Mouse (Mus musculus): Measurements from ENCODE around the gene Atp10a.

Gene Atp10a

GRCm38 (mm10) chr7:58742648-58743047 lies 86.7 kb downstream of the Atp10a start:
- DNase-seq: no peak

DNA sequence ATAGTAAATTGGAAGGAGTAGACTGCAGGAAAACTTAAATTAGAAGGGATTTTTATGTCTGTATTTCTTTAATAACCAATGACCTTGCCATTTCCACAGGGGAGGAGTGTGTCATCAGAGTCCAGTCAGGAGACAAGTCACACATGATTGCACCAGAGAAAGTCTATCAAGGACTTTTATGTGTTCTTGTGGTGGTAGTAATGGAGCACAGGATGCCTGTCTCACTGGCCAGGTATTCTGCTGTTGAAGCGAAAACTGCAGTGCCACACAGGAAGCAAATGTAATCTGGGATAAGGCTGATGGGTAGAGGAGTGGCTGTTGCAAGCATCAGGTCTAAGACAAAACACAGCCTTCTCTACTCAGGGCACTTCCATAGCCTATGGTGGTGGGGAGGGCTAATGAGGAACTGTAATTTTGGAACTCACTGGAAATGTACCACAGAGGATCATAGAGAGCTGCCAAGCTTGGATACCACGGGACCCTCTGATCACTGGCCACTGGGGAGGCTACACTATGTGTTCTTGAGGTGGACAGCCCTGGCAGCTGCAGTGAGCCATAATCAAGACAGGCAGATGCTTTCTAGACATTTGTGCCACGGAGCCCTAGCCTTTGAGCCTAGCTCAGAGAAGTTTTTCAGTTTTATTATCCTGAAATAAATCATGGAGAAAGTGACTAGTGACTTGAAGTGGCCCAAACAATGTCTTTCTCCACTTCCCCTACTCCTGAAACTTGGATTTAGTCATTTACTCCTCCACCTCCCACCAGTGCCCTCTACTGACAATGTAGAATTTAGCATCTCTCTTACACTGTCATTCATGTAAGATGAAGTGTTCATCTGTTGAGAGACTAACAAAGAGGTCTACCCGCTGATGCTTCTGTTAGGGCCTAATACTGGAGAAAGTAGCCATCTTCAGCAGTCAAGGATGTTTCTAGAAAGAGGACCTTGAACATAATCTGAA lies 87.7 kb downstream of the Atp10a start:
- DNase-seq: no peak

DNA sequence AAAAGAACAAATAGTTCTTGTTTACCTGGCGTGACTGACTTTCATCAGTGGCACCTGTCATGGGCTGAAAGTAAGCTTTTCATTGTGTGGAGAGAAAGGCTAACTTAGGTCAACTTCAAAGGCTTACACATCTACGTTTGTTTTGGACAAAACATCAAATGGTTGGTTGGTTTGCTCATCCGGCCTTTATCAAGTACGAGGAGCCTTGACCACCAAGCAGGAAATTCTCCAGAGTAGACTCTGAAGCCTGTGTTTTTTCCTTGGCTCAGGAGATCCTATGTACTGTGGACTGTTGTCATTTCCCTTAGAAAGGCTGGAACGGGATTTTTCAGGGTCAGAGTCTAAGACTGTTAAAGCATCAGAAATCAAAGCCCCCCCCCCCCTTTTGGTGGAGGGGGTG lies 90.9 kb downstream of the Atp10a start:
- no peak for DNase-seq

- DNase-seq: no peak
These were observed 94.1 kb downstream of the Atp10a start for GRCm38 (mm10) chr7:58749904-58750612.

- no peak for DNase-seq
These were observed 96.1 kb downstream of the Atp10a start for GRCm38 (mm10) chr7:58752041-58752440.

DNA sequence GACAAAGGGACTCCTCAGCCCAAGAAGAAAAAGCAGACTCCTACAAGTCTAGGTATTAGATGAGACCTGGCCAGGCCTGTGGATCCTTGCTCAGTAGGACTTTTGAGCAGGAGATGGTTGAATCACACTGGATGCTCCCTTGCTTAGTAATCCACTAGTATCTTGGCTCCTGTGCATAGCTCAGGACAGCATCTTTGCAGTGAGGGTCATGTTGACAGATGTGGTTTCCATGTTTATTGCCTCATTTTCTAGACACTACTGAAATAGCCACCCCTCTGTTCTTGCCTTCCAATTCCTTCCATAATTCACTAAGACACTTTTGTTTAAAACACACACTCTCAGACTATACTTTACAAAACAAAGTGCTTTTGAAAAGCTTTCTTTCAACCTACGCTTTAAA lies 98.1 kb downstream of the Atp10a start:
- no peak for DNase-seq

- DNase-seq: no peak
These were observed 98.6 kb downstream of the Atp10a start for GRCm38 (mm10) chr7:58754536-58754935.

DNA sequence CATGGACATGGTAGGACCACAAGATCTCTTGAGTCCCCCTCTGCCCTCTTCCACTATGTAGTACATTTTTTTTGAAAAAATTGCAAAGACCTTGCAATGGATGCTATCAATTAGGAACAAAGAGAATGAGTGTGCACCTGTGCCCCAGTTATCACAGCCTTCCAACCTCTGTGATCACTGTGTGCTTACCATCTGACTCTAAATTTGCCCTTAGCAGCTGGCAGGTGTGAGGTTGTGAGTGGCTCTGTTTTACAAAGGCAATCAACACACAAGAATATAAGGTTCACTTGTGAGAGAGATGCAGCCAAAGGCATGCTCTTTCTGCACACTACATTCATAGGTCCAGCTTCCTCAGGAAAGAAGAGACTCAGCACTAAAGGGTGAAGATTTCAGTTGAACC lies 99.1 kb downstream of the Atp10a start:
- no peak for DNase-seq

DNA sequence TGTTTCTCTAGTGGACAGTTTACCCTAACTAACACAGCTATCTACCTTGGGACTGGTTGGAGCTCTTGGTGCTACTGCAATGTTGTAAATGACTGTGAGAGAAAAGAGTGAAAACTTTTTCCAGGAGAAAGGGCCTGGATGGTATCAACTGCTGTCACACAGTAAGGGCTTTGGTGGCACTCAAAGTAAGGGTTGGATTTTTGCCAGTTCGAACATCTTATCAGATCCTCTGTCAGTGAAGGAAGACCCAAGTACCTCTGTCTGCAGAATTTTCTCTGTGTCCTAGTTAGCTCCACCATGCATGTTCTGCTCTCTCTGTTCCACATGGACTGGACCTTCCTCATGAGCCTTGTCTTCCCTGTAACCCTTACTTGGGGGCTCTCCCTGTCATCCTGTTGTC lies 99.9 kb downstream of the Atp10a start:
- no peak for DNase-seq

DNA sequence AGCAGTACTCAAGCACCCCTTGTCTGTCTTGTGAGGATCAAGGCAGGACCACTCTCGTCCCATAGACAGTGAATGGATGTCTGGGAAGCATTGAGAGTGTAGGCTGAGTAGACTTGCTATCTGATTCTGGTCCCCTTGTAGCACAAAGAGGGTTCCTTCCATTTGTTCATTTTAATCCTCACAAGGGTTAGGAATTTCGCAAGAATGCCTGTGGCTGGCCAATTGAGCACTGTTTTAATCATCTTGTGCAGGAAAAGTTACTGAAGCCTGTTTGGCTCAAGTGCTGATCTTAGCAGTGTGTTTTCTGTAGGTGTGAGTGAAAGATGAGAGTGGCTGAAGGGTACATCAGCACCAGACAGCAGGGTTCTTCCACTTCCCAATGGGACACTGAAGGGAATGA lies 101.4 kb downstream of the Atp10a start:
- no peak for DNase-seq

DNA sequence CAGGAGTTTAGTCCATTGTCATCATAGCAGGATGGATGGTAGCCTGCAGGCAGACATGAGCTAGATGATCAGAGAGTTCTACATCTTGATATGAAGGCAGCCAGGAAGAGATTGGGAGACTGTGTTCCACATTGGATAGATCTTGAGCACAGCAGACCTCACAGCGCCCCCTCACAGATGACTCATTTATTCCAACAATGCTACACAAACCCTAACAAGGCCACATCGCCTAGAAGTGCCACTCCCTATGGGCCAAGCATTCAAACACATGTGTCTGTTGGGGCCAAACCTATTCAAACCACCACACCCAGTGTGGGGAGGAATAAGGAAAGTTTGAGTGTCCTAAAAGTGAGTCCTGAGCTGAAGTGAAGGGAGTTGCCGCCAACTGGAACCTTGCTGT lies 102.4 kb downstream of the Atp10a start:
- no peak for DNase-seq

- no peak for DNase-seq
These were observed 103.3 kb downstream of the Atp10a start for GRCm38 (mm10) chr7:58759265-58759664.

DNA sequence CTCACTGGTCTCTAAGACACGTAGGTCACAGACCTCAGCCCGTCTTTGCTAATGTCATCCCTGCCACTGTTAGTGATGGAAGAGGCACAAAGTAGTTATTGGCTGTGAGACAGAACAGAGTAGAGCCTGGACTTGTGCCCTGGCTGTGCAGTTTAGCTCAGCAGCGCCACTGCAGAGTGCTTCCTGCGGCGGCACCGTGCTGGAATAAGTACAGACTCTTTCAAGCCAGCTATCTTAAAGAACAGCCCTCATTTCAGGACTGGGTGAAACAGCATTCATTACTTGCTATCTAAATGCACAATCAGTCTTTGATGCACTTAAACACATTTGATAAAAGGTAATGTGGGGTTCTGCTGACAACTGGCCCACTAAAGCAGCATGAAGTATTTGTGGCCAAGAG lies 111.3 kb downstream of the Atp10a start:
- peak; percentile 16 for DNase-seq

DNA sequence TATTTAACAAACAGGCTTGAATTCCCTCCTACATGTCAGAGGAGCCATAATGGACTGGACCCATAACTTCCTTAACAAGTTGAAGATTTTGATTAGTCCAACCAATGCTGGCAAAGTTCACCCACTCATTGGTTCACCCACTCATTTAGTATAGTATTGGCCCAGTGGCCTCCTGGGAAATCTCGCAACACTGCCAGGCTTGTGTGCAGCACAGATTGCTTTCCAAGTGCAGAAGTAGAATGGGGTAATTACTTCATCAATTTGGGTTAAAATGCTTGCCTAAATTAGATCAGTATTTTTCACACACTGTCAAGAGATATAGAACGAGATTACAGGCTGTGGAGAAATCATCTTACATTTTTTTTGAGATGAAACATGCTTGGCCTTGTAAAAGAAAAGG lies 112.3 kb downstream of the Atp10a start:
- DNase-seq: no peak

GRCm38 (mm10) chr7:58770254-58770653 lies 114.3 kb downstream of the Atp10a start:
- DNase-seq: no peak

- DNase-seq: no peak
These were observed 116.2 kb downstream of the Atp10a start for GRCm38 (mm10) chr7:58772048-58772690.

- no peak for DNase-seq
These were observed 123.2 kb downstream of the Atp10a start for GRCm38 (mm10) chr7:58779146-58779545.

- no peak for DNase-seq
These were observed 131.0 kb downstream of the Atp10a start for GRCm38 (mm10) chr7:58786986-58787385.

DNA sequence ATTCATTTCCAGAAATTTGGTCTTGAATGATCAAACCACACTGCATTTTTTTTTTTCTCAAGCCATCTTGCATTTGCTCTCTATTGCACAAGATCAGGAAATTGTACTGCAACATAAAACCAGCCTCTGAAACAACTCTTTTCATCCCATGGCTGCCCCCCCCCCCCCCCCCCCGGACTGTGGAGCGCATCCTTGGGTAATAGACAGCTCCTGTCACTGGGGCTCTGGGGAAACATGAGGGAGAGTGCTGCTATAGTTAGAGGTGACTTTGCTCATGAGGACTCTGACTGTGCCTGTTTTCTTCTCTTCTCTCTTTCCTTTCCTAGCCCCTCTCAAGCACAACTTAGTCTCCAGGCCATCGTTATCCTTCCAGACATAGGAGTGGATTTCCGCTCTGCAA lies 131.6 kb downstream of the Atp10a start:
- DNase-seq: no peak

GRCm38 (mm10) chr7:58788424-58789261 lies 132.7 kb downstream of the Atp10a start:
- no peak for DNase-seq

- no peak for DNase-seq
These were observed 141.3 kb downstream of the Atp10a start for GRCm38 (mm10) chr7:58797281-58797680.

DNA sequence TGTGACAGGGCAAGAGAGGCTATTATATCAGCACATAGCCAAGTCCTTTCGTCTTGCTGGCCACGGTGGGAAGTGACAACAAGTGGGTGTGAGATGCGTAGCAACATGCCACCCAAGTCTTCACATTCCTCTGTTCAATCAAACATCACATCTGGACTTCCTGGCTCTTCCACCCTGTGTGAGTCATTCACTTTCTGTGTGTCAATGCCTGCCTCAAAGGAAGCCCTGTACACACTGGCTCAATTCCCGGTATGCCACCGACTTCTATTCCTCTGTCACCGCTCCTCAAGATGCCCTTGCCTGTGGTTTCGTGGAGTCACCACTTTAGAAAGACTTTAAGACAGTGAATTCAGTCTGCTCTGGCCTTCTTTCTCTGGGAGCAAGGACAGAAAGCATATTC lies 144.9 kb downstream of the Atp10a start:
- no peak for DNase-seq

- no peak for DNase-seq
These were observed 145.8 kb downstream of the Atp10a start for GRCm38 (mm10) chr7:58801791-58802190.

Measured in cerebellum, adult 11-12 months (tissue).